Mouse (Mus musculus) gastrocnemius, adult 2 months (tissue): ENCODE data around the gene Nwd1. TPM values are rescaled to one million over a fixed set of nuclear protein-coding genes. Genes with fewer than 3 reads are reported as not detected.

Source experiments
- DNase-seq: peaks from one replicate; pipeline ENCODE4 v3.0.0; 2022
- H3K27ac ChIP-seq: fragments of 200-600 bp; 2 replicates; pipeline ENCODE4 v1.8.1; 2022; ENCODE audit warnings: mild to moderate bottlenecking
- H3K4me3 ChIP-seq: fragments of 200-600 bp; 2 replicates; pipeline ENCODE4 v1.8.1; 2022; ENCODE audit warnings: mild to moderate bottlenecking, moderate library complexity
- CTCF ChIP-seq: fragments of 200-600 bp; IDR thresholded peaks from 2 replicates; pipeline ENCODE4 v1.8.1; 2022; ENCODE audit warnings: antibody characterized with exemption, mild to moderate bottlenecking, moderate library complexity
- intact Hi-C: fragments of 180-260 bp; cut with DNase I; formaldehyde crosslinking; loops from one replicate; pipeline ENCODE4 v1.15.1; 2025
- total RNA-seq, 2 experiments: library from RNA; stranded (reverse); gene quantifications; 2 replicates each; pipeline ENCODE4 v1.2.3; 2021

Nwd1 gene
- total RNA-seq, 2 experiments from 2014 or later, result 1.2 to 2.0 TPM

- intact Hi-C loops, result no loop called here
- DNase-seq, result peak; percentile 40
- peak overlapping the region; percentile 92 for H3K27ac ChIP-seq
Observed at GRCm38 (mm10) chr8:72723651-72724001, 77.1 kb downstream of the Nwd1 start.

GRCm38 (mm10) chr8:72728636-72729035 is 82.1 kb downstream of the Nwd1 start:
- no peak for DNase-seq
- H3K27ac ChIP-seq, result no peak overlapping the region
- no peak overlapping the region for H3K4me3 ChIP-seq
- TF ChIP-seq CTCF, result no peak
- intact Hi-C loops, result no loop called here

More at GRCm38 (mm10) chr8:72723651-72724001, 77.1 kb downstream of the Nwd1 start:
- no peak for TF ChIP-seq CTCF
- H3K4me3 ChIP-seq, result peak overlapping the region; percentile 99

- intact Hi-C loops, result no loop called here
- Histone ChIP-seq H3K4me3 (no peak overlapping the region), H3K27ac (no peak overlapping the region)
- TF ChIP-seq CTCF, result no peak
- no peak for DNase-seq
Observed at GRCm38 (mm10) chr8:72735001-72735400, 88.5 kb downstream of the Nwd1 start.

- DNase-seq, result no peak
- H3K27ac ChIP-seq, result no peak overlapping the region
- intact Hi-C loops, result no loop called here
- TF ChIP-seq CTCF, result no peak
- no peak overlapping the region for H3K4me3 ChIP-seq
Observed at GRCm38 (mm10) chr8:72736868-72737267, 90.4 kb downstream of the Nwd1 start.

- peak; percentile 85 for TF ChIP-seq CTCF
- intact Hi-C loops, result loop anchor here (1.0 kb wide), 1 partner anchor 66 kb away; no protein-coding TSS in a partner anchor
- Histone ChIP-seq H3K4me3 (no peak overlapping the region), H3K27ac (no peak overlapping the region)
- peak; percentile 58 for DNase-seq
Observed at GRCm38 (mm10) chr8:72746061-72746460, 99.5 kb downstream of the Nwd1 start.

- intact Hi-C loops, result no loop called here
- no peak for DNase-seq
- Histone ChIP-seq H3K27ac (no peak overlapping the region), H3K4me3 (no peak overlapping the region)
- no peak for TF ChIP-seq CTCF
Observed at GRCm38 (mm10) chr8:72749846-72750245, 103.3 kb downstream of the Nwd1 start.

- H3K27ac ChIP-seq, result no peak overlapping the region
- no peak for DNase-seq
- no peak overlapping the region for H3K4me3 ChIP-seq
- intact Hi-C loops, result no loop called here
- no peak for TF ChIP-seq CTCF
Observed at GRCm38 (mm10) chr8:72750266-72750665, 103.8 kb downstream of the Nwd1 start.

GRCm38 (mm10) chr8:72751126-72751525 is 104.6 kb downstream of the Nwd1 start:
- H3K4me3 ChIP-seq, result no peak overlapping the region
- H3K27ac ChIP-seq, result no peak overlapping the region
- no peak for DNase-seq
- TF ChIP-seq CTCF, result no peak
- intact Hi-C loops, result no loop called here

GRCm38 (mm10) chr8:72752289-72752688 is 105.8 kb downstream of the Nwd1 start:
- Histone ChIP-seq H3K27ac (no peak overlapping the region), H3K4me3 (no peak overlapping the region)
- intact Hi-C loops, result no loop called here
- no peak for TF ChIP-seq CTCF
- no peak for DNase-seq

- Histone ChIP-seq H3K4me3 (no peak overlapping the region), H3K27ac (no peak overlapping the region)
- DNase-seq, result no peak
- TF ChIP-seq CTCF, result no peak
- intact Hi-C loops, result no loop called here
Observed at GRCm38 (mm10) chr8:72753165-72753564, 106.7 kb downstream of the Nwd1 start.

- no peak overlapping the region for H3K4me3 ChIP-seq
- no peak overlapping the region for H3K27ac ChIP-seq
- intact Hi-C loops, result no loop called here
- no peak for TF ChIP-seq CTCF
- DNase-seq, result no peak
Observed at GRCm38 (mm10) chr8:72753781-72754180, 107.3 kb downstream of the Nwd1 start.

GRCm38 (mm10) chr8:72756031-72756430 is 109.5 kb downstream of the Nwd1 start:
- TF ChIP-seq CTCF, result no peak
- H3K4me3 ChIP-seq, result no peak overlapping the region
- intact Hi-C loops, result no loop called here
- no peak overlapping the region for H3K27ac ChIP-seq
- no peak for DNase-seq

GRCm38 (mm10) chr8:72756771-72757390 is 110.4 kb downstream of the Nwd1 start:
- intact Hi-C loops, result no loop called here
- no peak for DNase-seq
- TF ChIP-seq CTCF, result no peak

More at GRCm38 (mm10) chr8:72756771-72757390, 110.4 kb downstream of the Nwd1 start:
- Histone ChIP-seq H3K4me3 (no peak overlapping the region), H3K27ac (no peak overlapping the region)
